ENCODE assay signal across 7 mouse cellular contexts in the genomic region with DNA sequence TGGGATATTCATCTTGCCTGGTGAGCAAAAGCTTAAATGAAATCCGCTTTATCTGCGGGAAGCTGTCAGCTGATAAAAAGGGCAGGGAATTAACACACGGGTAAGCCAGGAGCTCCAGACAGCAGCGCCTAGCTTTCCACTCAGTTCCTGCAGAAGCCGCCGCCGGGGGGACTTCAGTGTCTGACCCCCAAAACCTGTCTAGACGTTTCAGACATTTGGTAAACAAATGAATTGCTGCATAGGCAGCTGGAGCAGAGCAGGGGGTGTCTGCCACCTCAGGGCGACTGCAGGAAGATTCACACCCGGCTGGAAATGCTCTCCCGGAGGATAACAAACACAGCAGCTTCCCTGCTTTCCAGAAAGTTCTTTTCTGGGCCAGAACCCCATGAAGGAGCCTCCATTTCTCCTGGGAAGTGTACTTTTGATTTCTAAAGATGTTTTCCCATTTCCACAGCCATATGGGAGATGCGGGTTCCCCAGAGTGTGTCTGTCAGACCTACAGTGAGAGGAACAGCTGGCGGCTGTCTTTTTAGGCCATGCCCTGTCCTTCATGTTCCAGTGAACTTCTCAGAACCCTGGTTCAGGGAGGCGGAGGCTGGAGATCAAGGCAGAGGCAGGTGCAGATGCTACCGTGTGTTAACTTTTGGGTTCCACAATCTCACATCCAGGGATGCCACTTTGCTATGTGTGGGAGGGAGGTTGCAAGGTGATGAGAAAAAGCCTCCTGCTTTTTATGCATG. TPM values are rescaled to one million over a fixed set of nuclear protein-coding genes. Genes with fewer than 3 reads are reported as not detected.
DNase-seq lines count a peak whose midpoint lies in the region; ATAC-seq and TF ChIP-seq lines count a peak whose summit lies in the region.

No protein-coding gene starts in this region.

- no peak for TF ChIP-seq CTCF in lung, postnatal 0 days (IDR thresholded peaks at IDR 0.05)
- no peak for TF ChIP-seq CTCF in kidney, postnatal 0 days (IDR thresholded peaks at IDR 0.05; ENCODE audit: low read depth)

- H3K27me3 ChIP-seq in lung, postnatal 0 days (replicated peaks; ENCODE audit: insufficient read depth, low read length) = no peaks in the 10 kb centered on the region
- H3K27me3 ChIP-seq in heart, embryonic 11.5 days (ENCODE audit: control insufficient read depth, insufficient read depth, low read length) = 0 out of 2 replicates have a peak, but pooled peaks cover 2% of the 10 kb centered on the region
- no peaks in the 10 kb centered on the region for H3K27me3 ChIP-seq in kidney, postnatal 0 days (ENCODE audit: insufficient read depth, low read length)

- no peak overlapping the region; the same call in 1 of the 2 replicates for H3K27ac ChIP-seq in lung, postnatal 0 days (ENCODE audit: low read length)
- H3K27ac ChIP-seq in heart, embryonic 11.5 days (ENCODE audit: low read depth, low read length) = peak overlapping the region; percentile 65; the same call in 1 of the 2 replicates
- H3K27ac ChIP-seq in kidney, postnatal 0 days = 0 out of 2 replicates have a peak overlapping the region, but pooled peaks have one; percentile 42

- no peak for TF ChIP-seq EP300 in lung, postnatal 0 days (IDR thresholded peaks at IDR 0.05)

- no peak overlapping the region for H3K4me2 ChIP-seq in lung, postnatal 0 days (replicated peaks; ENCODE audit: low read depth, low read length)
- H3K4me2 ChIP-seq in heart, embryonic 11.5 days = 0 out of 2 replicates have a peak overlapping the region, but pooled peaks have one; percentile 17
- no peak overlapping the region for H3K4me2 ChIP-seq in kidney, postnatal 0 days (ENCODE audit: low read length)

- WGBS in lung, postnatal 0 days = 25% methylated on average over 15 of the region's 15 CpGs
- WGBS in heart, embryonic 11.5 days (ENCODE audit: insufficient replicate concordance) = 9% methylated on average over 15 of the region's 15 CpGs
- 16% methylated on average over 15 of the region's 15 CpGs for WGBS in kidney, postnatal 0 days

- H3K4me3 ChIP-seq in lung, postnatal 0 days (ENCODE audit: low read depth, low read length) = no peak overlapping the region
- H3K4me3 ChIP-seq in heart, embryonic 11.5 days (ENCODE audit: low read depth, low read length) = no peak overlapping the region
- H3K4me3 ChIP-seq in kidney, postnatal 0 days (replicated peaks; ENCODE audit: low read depth, low read length) = no peak overlapping the region

- H3K4me1 ChIP-seq in lung, postnatal 0 days (ENCODE audit: insufficient read depth, low read depth, low read length) = peaks cover 11% of the 10 kb centered on the region; the same call in 1 of the 2 replicates
- peaks cover 43% of the 10 kb centered on the region for H3K4me1 ChIP-seq in heart, embryonic 11.5 days (ENCODE audit: control insufficient read depth, insufficient read depth, low read length)
- peaks cover 21% of the 10 kb centered on the region for H3K4me1 ChIP-seq in kidney, postnatal 0 days (replicated peaks; ENCODE audit: insufficient read depth, low read length)

- no peaks in the 10 kb centered on the region for H3K36me3 ChIP-seq in lung, postnatal 0 days (ENCODE audit: insufficient read depth, low read length)
- no peaks in the 10 kb centered on the region for H3K36me3 ChIP-seq in heart, embryonic 11.5 days (ENCODE audit: control insufficient read depth, insufficient read depth, low read length)
- no peaks in the 10 kb centered on the region for H3K36me3 ChIP-seq in kidney, postnatal 0 days (ENCODE audit: insufficient read depth, low read length)

- H3K9ac ChIP-seq in lung, postnatal 0 days (replicated peaks; ENCODE audit: low read depth) = no peak overlapping the region
- H3K9ac ChIP-seq in heart, embryonic 11.5 days (ENCODE audit: low read depth, low read length) = no peak overlapping the region
- no peak overlapping the region for H3K9ac ChIP-seq in kidney, postnatal 0 days (ENCODE audit: low read depth, low read length)

- ATAC-seq in lung, postnatal 0 days = no peak; the same call in 1 of the 2 replicates
- ATAC-seq in heart, embryonic 11.5 days (replicated peaks; ENCODE audit: insufficient number of reproducible peaks, low FRiP score, low TSS enrichment) = no peak
- no peak for ATAC-seq in kidney, postnatal 0 days (replicated peaks; ENCODE audit: low FRiP score, low read depth)

- DNase-seq in lung, postnatal 0 days (ENCODE audit: low spot score) = peak; percentile 60
- no peak for DNase-seq in lung, adult 18-20 months
- DNase-seq in kidney, postnatal 0 days (ENCODE audit: low spot score) = peak; percentile 62
- peak; percentile 59 for DNase-seq in retina, adult 2 months (ENCODE audit: low read depth, low spot score)
- no peak for DNase-seq in testis, postnatal 10 days (ENCODE audit: low spot score)
- no peak for DNase-seq in right cerebral cortex, postnatal 25 days

- H3K9me3 ChIP-seq in lung, postnatal 0 days (ENCODE audit: low read length) = no peaks in the 10 kb centered on the region
- H3K9me3 ChIP-seq in heart, embryonic 11.5 days (replicated peaks; ENCODE audit: control insufficient read depth, low read length) = no peaks in the 10 kb centered on the region
- H3K9me3 ChIP-seq in kidney, postnatal 0 days (replicated peaks; ENCODE audit: low read length) = no peaks in the 10 kb centered on the region

RNA-seq across cellular contexts. Expression of gene Pmepa1, which starts 58.7 kb away (rescaled TPM):
- polyA plus RNA-seq in lung, postnatal 0 days (2015; fragmentation: Nextera tagmentation; extraction: Ambion mirVana) = 9.8 and 11.1 TPM in 2 replicates
- 3.8 and 4.7 TPM in 2 replicates for polyA plus RNA-seq in heart, embryonic 11.5 days (2014; fragmentation: Nextera tagmentation; extraction: Ambion mirVana)
- polyA plus RNA-seq in kidney, postnatal 0 days (2015; fragmentation: Nextera tagmentation; extraction: Ambion mirVana) = 5.8 and 6.2 TPM in 2 replicates

Comparison
In these comparisons a context has a peak if more than half of its experiments do, and no peak if none do; other contexts are left out.
1. DNase-seq: peak in lung, postnatal 0 days (single experiment), kidney, postnatal 0 days (single experiment) and retina, adult 2 months (single experiment); none in lung, adult 18-20 months (0 of 2), testis, postnatal 10 days (single experiment) and right cerebral cortex, postnatal 25 days (single experiment).